ENCODE assay signal across 21 mouse cellular contexts in genomic region chr2:69096821-69097220, GRCm38 (mm10). TPM values are rescaled to one million over a fixed set of nuclear protein-coding genes. Genes with fewer than 3 reads are reported as not detected.
DNase-seq lines count a peak whose midpoint lies in the region; ATAC-seq lines count a peak whose summit lies in the region.
"Had no signal": no experiment of that assay in that cellular context is flagged by ENCODE, and none has a peak within 500 bp of the region (broad histone marks: within the 10 kb centered on the region; RNA-seq: fewer than 3 reads in every experiment).

No protein-coding gene starts in this region.

- H3K4me1 ChIP-seq in heart, embryonic 10.5 days = no peaks in the 10 kb centered on the region
- H3K4me1 ChIP-seq: embryonic facial prominence, embryonic 12.5 days; forebrain, embryonic 15.5 days; hindbrain, embryonic 13.5 days had no signal

- peak; percentile 57; the same call in 1 of the 2 replicates for ATAC-seq in frontal cortex, adult (ENCODE audit: low TSS enrichment)
- ATAC-seq: CD4-positive, CD25-positive, alpha-beta regulatory T cell, adult 4 months; forebrain, embryonic 15.5 days had no signal

- intact Hi-C loops in left cerebral cortex, postnatal 14 days (cut with DNase I) = no loop called here
- intact Hi-C loops in left cerebral cortex, postnatal 4 days (cut with DNase I) = no loop called here

- 80% methylated on average over 4 of the region's 4 CpGs for WGBS in heart, embryonic 10.5 days

- no peak for DNase-seq in frontal cortex, postnatal 14 days (ENCODE audit: low spot score in 2 of 2)
- DNase-seq in heart, embryonic 10.5 days (ENCODE audit: low spot score) = peak; percentile 70
- DNase-seq in heart, postnatal 4 days = no peak
- DNase-seq in left cerebral cortex, postnatal 14 days (ENCODE audit: low spot score in 2 of 2) = peak; percentile 34 to 35
- DNase-seq in left cerebral cortex, postnatal 4 days = no peak
- peak; percentile 74 for DNase-seq in layer of hippocampus, adult 9-11 months
- no peak for DNase-seq in ovary, postnatal 14 days (ENCODE audit: low spot score)
- DNase-seq: adrenal gland, postnatal 10 days; B cell, adult 2 months; cerebellum, adult 11-12 months; cerebellum, adult 9-10 months; cerebellum, postnatal 25 days; gastrocnemius, postnatal 14 days had no signal

- H3K9me3 ChIP-seq in heart, embryonic 10.5 days = no peaks in the 10 kb centered on the region
- H3K9me3 ChIP-seq: embryonic facial prominence, embryonic 12.5 days; forebrain, embryonic 15.5 days; G1E; heart, embryonic 13.5 days; hindbrain, embryonic 13.5 days had no signal

- H3K27me3 ChIP-seq in heart, embryonic 10.5 days (ENCODE audit: insufficient read depth, poor library complexity, severe bottlenecking) = no peaks in the 10 kb centered on the region
- H3K27me3 ChIP-seq: embryonic facial prominence, embryonic 12.5 days; forebrain, embryonic 15.5 days; heart, embryonic 13.5 days; hindbrain, embryonic 13.5 days had no signal

- H3K4me3 ChIP-seq in heart, embryonic 10.5 days = no peak overlapping the region
- H3K4me3 ChIP-seq: embryonic facial prominence, embryonic 12.5 days; forebrain, embryonic 15.5 days; heart, embryonic 13.5 days; hindbrain, embryonic 13.5 days had no signal

- H3K36me3 ChIP-seq in heart, embryonic 10.5 days = no peaks in the 10 kb centered on the region; the same call in 1 of the 2 replicates
- H3K36me3 ChIP-seq: embryonic facial prominence, embryonic 12.5 days; forebrain, embryonic 15.5 days had no signal

- H3K27ac ChIP-seq in heart, embryonic 10.5 days = no peak overlapping the region
- H3K27ac ChIP-seq: embryonic facial prominence, embryonic 12.5 days; forebrain, embryonic 15.5 days; heart, embryonic 13.5 days; hindbrain, embryonic 13.5 days had no signal

RNA-seq across cellular contexts. Expression of gene Nostrin, which starts 38.8 kb away (rescaled TPM):
- polyA plus RNA-seq in heart, embryonic 10.5 days (2016; fragmentation: Nextera tagmentation; extraction: Ambion mirVana) = 2.1 and 3.8 TPM in 2 replicates
- total RNA-seq in heart, postnatal 4 days (2021) = 10 to 100 TPM; 11.0 to 13.0 TPM
- 1 to 10 TPM; 4.7 to 7.6 TPM for total RNA-seq in left cerebral cortex, postnatal 14 days (2021)
- total RNA-seq in left cerebral cortex, postnatal 4 days (2021) = 1 to 10 TPM; 2.8 to 3.6 TPM
- total RNA-seq: hematopoietic stem cell, adult 5-6 weeks had no signal
- polyA plus RNA-seq: G1E had no signal

Comparison
In these comparisons a context has a peak if more than half of its experiments do, and no peak if none do; other contexts are left out.
1. DNase-seq: peak in heart, embryonic 10.5 days (single experiment), left cerebral cortex, postnatal 14 days (2 of 2) and layer of hippocampus, adult 9-11 months (single experiment); none in frontal cortex, postnatal 14 days (0 of 2), heart, postnatal 4 days (single experiment), left cerebral cortex, postnatal 4 days (single experiment) and ovary, postnatal 14 days (single experiment).